Mouse (Mus musculus) forebrain, embryonic 16.5 days (tissue): ENCODE data around the gene Spats1. TPM values are rescaled to one million over a fixed set of nuclear protein-coding genes. Genes with fewer than 3 reads are reported as not detected.

Experiments used
- ATAC-seq: fragments of 200-750 bp; cut with Nextera tagmentation; 2 replicates; pipeline ENCODE4 v1.8.0; 2017; ENCODE audit warnings: mild to moderate bottlenecking, moderate library complexity
- H3K27ac ChIP-seq: fragments of 300-500 bp; sonication (generic); 2 replicates; pipeline ENCODE4 v1.5.1; 2014; ENCODE audit warnings: low read length, control low read depth
- H3K27me3 ChIP-seq: fragments of 300-500 bp; sonication (generic); replicated peaks from 2 replicates; pipeline ENCODE4 v1.6.1; 2014; ENCODE audit warnings: low read length; ENCODE audit not compliant: control insufficient read depth, insufficient read depth
- H3K36me3 ChIP-seq: fragments of 300-500 bp; sonication (generic); 2 replicates; pipeline ENCODE4 v1.6.1; 2014; ENCODE audit not compliant: control insufficient read depth, insufficient read depth
- H3K4me1 ChIP-seq: fragments of 300-500 bp; sonication (generic); replicated peaks from 2 replicates; pipeline ENCODE4 v1.6.1; 2014; ENCODE audit warnings: low read length; ENCODE audit not compliant: control insufficient read depth, insufficient read depth
- H3K4me2 ChIP-seq: fragments of 300-500 bp; sonication (generic); 2 replicates; pipeline ENCODE4 v1.6.1; 2014; ENCODE audit warnings: mild to moderate bottlenecking, low read length, control low read depth
- H3K4me3 ChIP-seq: fragments of 300-500 bp; sonication (generic); replicated peaks from 2 replicates; pipeline ENCODE4 v1.5.1; 2014; ENCODE audit warnings: mild to moderate bottlenecking, low read length, control low read depth
- H3K9ac ChIP-seq: fragments of 300-500 bp; sonication (generic); replicated peaks from 2 replicates; pipeline ENCODE4 v1.6.1; 2014; ENCODE audit warnings: low read depth, low read length, control low read depth
- H3K9me3 ChIP-seq: fragments of 300-500 bp; sonication (generic); 2 replicates; pipeline ENCODE4 v1.6.1; 2016; ENCODE audit warnings: low read length; ENCODE audit not compliant: control insufficient read depth
- WGBS: fragments of 180-500 bp; shearing (Covaris S2); extraction: QIAGEN DNeasy Blood & Tissue Kit; methylation state at CpG from one replicate; pipeline ENCODE4 v1.1.7; 2014; 5-methylcytosine and 5-hydroxymethylcytosine counted together
- polyA plus RNA-seq: library from polyadenylated mRNA; unstranded; fragments of >200 nt; fragmentation: Nextera tagmentation; extraction: Ambion mirVana; gene quantifications from 2 replicates; pipeline ENCODE4 v1.2.1, GENCODE M21; 2015

Gene Spats1
- polyA plus RNA-seq, 1 experiment from 2014 or later, result 1.1 TPM

- WGBS, result 53% methylated on average over 15 of the region's 15 CpGs
- no peaks in the 10 kb centered on the region for H3K9me3 ChIP-seq
These were observed 40.0 kb upstream of the Spats1 start for GRCm38 (mm10) chr17:45515204-45515726.

GRCm38 (mm10) chr17:45511757-45512156 is 36.5 kb upstream of the Spats1 start:
- Histone ChIP-seq H3K27ac (no peak overlapping the region), H3K4me2 (no peak overlapping the region), H3K9me3 (no peaks in the 10 kb centered on the region), H3K9ac (no peak overlapping the region), H3K36me3 (no peaks in the 10 kb centered on the region), H3K27me3 (no peaks in the 10 kb centered on the region), H3K4me1 (peaks cover 6% of the 10 kb centered on the region), H3K4me3 (no peak overlapping the region)
- no peak for ATAC-seq
- 92% methylated on average over 4 of the region's 4 CpGs for WGBS

More at GRCm38 (mm10) chr17:45515204-45515726, 40.0 kb upstream of the Spats1 start:
- no peak for ATAC-seq
- Histone ChIP-seq H3K4me1 (peaks cover 3% of the 10 kb centered on the region; the same call in 1 of the 2 replicates), H3K27me3 (no peaks in the 10 kb centered on the region), H3K4me2 (no peak overlapping the region), H3K27ac (no peak overlapping the region), H3K9ac (no peak overlapping the region), H3K36me3 (no peaks in the 10 kb centered on the region), H3K4me3 (no peak overlapping the region)

- H3K4me2 ChIP-seq, result no peak overlapping the region
- no peak for ATAC-seq
- H3K27me3 ChIP-seq, result no peaks in the 10 kb centered on the region
- H3K36me3 ChIP-seq, result no peaks in the 10 kb centered on the region
- no peaks in the 10 kb centered on the region for H3K9me3 ChIP-seq
- H3K27ac ChIP-seq, result no peak overlapping the region
- peaks cover 4% of the 10 kb centered on the region for H3K4me1 ChIP-seq
- H3K9ac ChIP-seq, result no peak overlapping the region
- H3K4me3 ChIP-seq, result no peak overlapping the region
- WGBS, result 94% methylated on average over 4 of the region's 4 CpGs
These were observed 35.7 kb upstream of the Spats1 start for GRCm38 (mm10) chr17:45510871-45511270.

GRCm38 (mm10) chr17:45506700-45507189 is 31.5 kb upstream of the Spats1 start, which contains the start of gene Aars2:
TSS of gene Aars2 (plus strand) at chr17:45506841.
- H3K36me3 ChIP-seq, result no peaks in the 10 kb centered on the region
- no peaks in the 10 kb centered on the region for H3K9me3 ChIP-seq
- peak within 1 kb of the TSS; percentile 71 for H3K4me3 ChIP-seq
- under 1% methylated on average over 42 of the region's 42 CpGs for WGBS
- ATAC-seq, result peak; percentile 96
- H3K9ac ChIP-seq, result peak within 1 kb of the TSS; percentile 81
- peak within 1 kb of the TSS; percentile 22 for H3K4me2 ChIP-seq
- peak within 1 kb of the TSS; percentile 88 for H3K27ac ChIP-seq
- H3K27me3 ChIP-seq, result no peaks in the 10 kb centered on the region
- H3K4me1 ChIP-seq, result peaks cover 4% of the 10 kb centered on the region

- Histone ChIP-seq H3K9ac (no peak overlapping the region), H3K4me1 (peaks cover 4% of the 10 kb centered on the region), H3K27me3 (no peaks in the 10 kb centered on the region), H3K4me3 (no peak overlapping the region), H3K27ac (no peak overlapping the region), H3K4me2 (no peak overlapping the region), H3K9me3 (no peaks in the 10 kb centered on the region), H3K36me3 (no peaks in the 10 kb centered on the region)
- ATAC-seq, result peak; percentile 9; the same call in 1 of the 2 replicates
- 75% methylated on average over 6 of the region's 6 CpGs for WGBS
These were observed 30.8 kb upstream of the Spats1 start for GRCm38 (mm10) chr17:45505941-45506465.

GRCm38 (mm10) chr17:45503301-45503973 is 28.2 kb upstream of the Spats1 start:
- Histone ChIP-seq H3K27me3 (no peaks in the 10 kb centered on the region), H3K4me3 (no peak overlapping the region), H3K9ac (no peak overlapping the region), H3K27ac (no peak overlapping the region), H3K9me3 (no peaks in the 10 kb centered on the region), H3K4me1 (peaks cover 4% of the 10 kb centered on the region), H3K4me2 (no peak overlapping the region), H3K36me3 (no peaks in the 10 kb centered on the region)
- WGBS, result 60% methylated on average over 5 of the region's 5 CpGs
- ATAC-seq, result no peak

GRCm38 (mm10) chr17:45502324-45502723 is 27.1 kb upstream of the Spats1 start:
- Histone ChIP-seq H3K27ac (no peak overlapping the region), H3K36me3 (no peaks in the 10 kb centered on the region), H3K9ac (no peak overlapping the region), H3K27me3 (no peaks in the 10 kb centered on the region), H3K9me3 (no peaks in the 10 kb centered on the region), H3K4me3 (no peak overlapping the region), H3K4me2 (no peak overlapping the region), H3K4me1 (peaks cover 1% of the 10 kb centered on the region)
- WGBS, result 63% methylated on average over 4 of the region's 4 CpGs
- ATAC-seq, result no peak

GRCm38 (mm10) chr17:45500981-45501380 is 25.8 kb upstream of the Spats1 start:
- no peaks in the 10 kb centered on the region for H3K36me3 ChIP-seq
- no peak overlapping the region for H3K9ac ChIP-seq
- H3K27me3 ChIP-seq, result no peaks in the 10 kb centered on the region
- H3K9me3 ChIP-seq, result no peaks in the 10 kb centered on the region
- no peak overlapping the region for H3K27ac ChIP-seq
- 40% methylated on average over 4 of the region's 4 CpGs for WGBS
- ATAC-seq, result no peak
- H3K4me3 ChIP-seq, result no peak overlapping the region
- H3K4me2 ChIP-seq, result no peak overlapping the region
- H3K4me1 ChIP-seq, result no peaks in the 10 kb centered on the region

GRCm38 (mm10) chr17:45499516-45499915 is 24.3 kb upstream of the Spats1 start:
- no peak overlapping the region for H3K4me3 ChIP-seq
- H3K27ac ChIP-seq, result no peak overlapping the region
- no peaks in the 10 kb centered on the region for H3K9me3 ChIP-seq
- 52% methylated on average over 2 of the region's 2 CpGs for WGBS
- H3K27me3 ChIP-seq, result no peaks in the 10 kb centered on the region
- ATAC-seq, result no peak
- no peaks in the 10 kb centered on the region for H3K36me3 ChIP-seq
- no peak overlapping the region for H3K9ac ChIP-seq
- no peaks in the 10 kb centered on the region for H3K4me1 ChIP-seq
- no peak overlapping the region for H3K4me2 ChIP-seq
